Mouse (Mus musculus) A20 (cell line): Measurements from ENCODE around the gene Hoxb4.

Experiments used
- DNase-seq: peaks from one replicate; pipeline ENCODE4 v3.0.0-alpha.2; 2011; ENCODE audit warnings: low read depth, low spot score

Gene Hoxb4

GRCm38 (mm10) chr11:96333241-96334001, 15.4 kb downstream of the Hoxb4 start:
- no peak for DNase-seq

GRCm38 (mm10) chr11:96334002-96334364, 15.9 kb downstream of the Hoxb4 start:
- DNase-seq: no peak

- no peak for DNase-seq
Measured at GRCm38 (mm10) chr11:96334998-96335397, 16.9 kb downstream of the Hoxb4 start.

GRCm38 (mm10) chr11:96336597-96336996, 18.5 kb downstream of the Hoxb4 start:
- no peak for DNase-seq

GRCm38 (mm10) chr11:96337026-96337425, 19.0 kb downstream of the Hoxb4 start:
- no peak for DNase-seq

- no peak for DNase-seq
Measured at GRCm38 (mm10) chr11:96338957-96339855, 21.1 kb downstream of the Hoxb4 start.

- no peak for DNase-seq
Measured at GRCm38 (mm10) chr11:96340698-96341365, 22.8 kb downstream of the Hoxb4 start.

GRCm38 (mm10) chr11:96341701-96342575, 23.9 kb downstream of the Hoxb4 start:
- no peak for DNase-seq

GRCm38 (mm10) chr11:96342576-96342930, 24.5 kb downstream of the Hoxb4 start:
- no peak for DNase-seq

GRCm38 (mm10) chr11:96343206-96343745, 25.2 kb downstream of the Hoxb4 start:
- DNase-seq: no peak

GRCm38 (mm10) chr11:96344061-96344877, 26.2 kb downstream of the Hoxb4 start:
- peak; percentile 91 for DNase-seq

- no peak for DNase-seq
Measured at GRCm38 (mm10) chr11:96344878-96345159, 26.8 kb downstream of the Hoxb4 start.

- DNase-seq: no peak
Measured at GRCm38 (mm10) chr11:96345220-96345892, 27.3 kb downstream of the Hoxb4 start.

- no peak for DNase-seq
Measured at GRCm38 (mm10) chr11:96345893-96346806, 28.1 kb downstream of the Hoxb4 start.

GRCm38 (mm10) chr11:96346916-96347520, 29.0 kb downstream of the Hoxb4 start:
- DNase-seq: no peak

GRCm38 (mm10) chr11:96347717-96348116, 29.6 kb downstream of the Hoxb4 start:
- DNase-seq: no peak

GRCm38 (mm10) chr11:96348141-96348928, 30.3 kb downstream of the Hoxb4 start:
- no peak for DNase-seq
